8 mouse cellular contexts compared by ENCODE assay signal in genomic region chr9:62455210-62455969, GRCm38 (mm10).
DNase-seq lines count a peak whose midpoint lies in the region; ATAC-seq lines count a peak whose summit lies in the region.

No protein-coding gene starts in this region.

- H3K27ac ChIP-seq in limb, embryonic 12.5 days = peak overlapping the region; percentile 77
- no peak overlapping the region for H3K27ac ChIP-seq in limb, embryonic 10.5 days
- peak overlapping the region; percentile 65; the same call in 1 of the 2 replicates for H3K27ac ChIP-seq in kidney, embryonic 14.5 days (ENCODE audit: low read depth, low read length)

- no peak overlapping the region for H3K9ac ChIP-seq in limb, embryonic 12.5 days (replicated peaks)
- H3K9ac ChIP-seq in kidney, embryonic 14.5 days (ENCODE audit: low read depth, low read length) = no peak overlapping the region

- H3K4me3 ChIP-seq in limb, embryonic 12.5 days (replicated peaks) = no peak overlapping the region
- no peak overlapping the region for H3K4me3 ChIP-seq in limb, embryonic 10.5 days
- no peak overlapping the region for H3K4me3 ChIP-seq in kidney, embryonic 14.5 days (ENCODE audit: low read length)

- 77% methylated on average over 8 of the region's 8 CpGs for WGBS in limb, embryonic 12.5 days
- WGBS in limb, embryonic 10.5 days = 89% methylated on average over 8 of the region's 8 CpGs
- WGBS in kidney, embryonic 14.5 days = 66% methylated on average over 8 of the region's 8 CpGs

- no peaks in the 10 kb centered on the region for H3K9me3 ChIP-seq in limb, embryonic 12.5 days
- no peaks in the 10 kb centered on the region for H3K9me3 ChIP-seq in limb, embryonic 10.5 days (replicated peaks)
- H3K9me3 ChIP-seq in kidney, embryonic 14.5 days (ENCODE audit: control insufficient read depth, low read length) = no peaks in the 10 kb centered on the region

- H3K4me2 ChIP-seq in limb, embryonic 12.5 days = no peak overlapping the region; the same call in 1 of the 2 replicates
- H3K4me2 ChIP-seq in kidney, embryonic 14.5 days (replicated peaks; ENCODE audit: low read depth, low read length) = no peak overlapping the region

- H3K27me3 ChIP-seq in limb, embryonic 12.5 days = no peaks in the 10 kb centered on the region
- no peaks in the 10 kb centered on the region for H3K27me3 ChIP-seq in limb, embryonic 10.5 days (ENCODE audit: low read depth, poor library complexity, severe bottlenecking)
- H3K27me3 ChIP-seq in kidney, embryonic 14.5 days (ENCODE audit: control insufficient read depth, insufficient read depth, low read length) = no peaks in the 10 kb centered on the region

- DNase-seq in limb, embryonic 10.5 days (ENCODE audit: low spot score) = no peak
- DNase-seq in fibroblast of lung, adult 2 months (ENCODE audit: low read depth) = peak; percentile 47
- DNase-seq in natural killer cell, adult 2 months (ENCODE audit: low spot score in 2 of 2) = peak; percentile 8 to 9
- DNase-seq in c-Kit-positive CD71-positive TER-119-positive erythroid progenitor cells, embryonic 14.5 days (ENCODE audit: low spot score) = no peak
- no peak for DNase-seq in left cerebral cortex, adult 8-10 months (ENCODE audit: low spot score in 2 of 2)

- H3K4me1 ChIP-seq in limb, embryonic 12.5 days (replicated peaks) = peaks cover 35% of the 10 kb centered on the region
- peaks cover 16% of the 10 kb centered on the region for H3K4me1 ChIP-seq in limb, embryonic 10.5 days
- H3K4me1 ChIP-seq in kidney, embryonic 14.5 days (ENCODE audit: control insufficient read depth, insufficient read depth, low read length) = peaks cover 10% of the 10 kb centered on the region; the same call in 1 of the 2 replicates

- no peaks in the 10 kb centered on the region for H3K36me3 ChIP-seq in limb, embryonic 12.5 days
- no peaks in the 10 kb centered on the region for H3K36me3 ChIP-seq in limb, embryonic 10.5 days
- no peaks in the 10 kb centered on the region for H3K36me3 ChIP-seq in kidney, embryonic 14.5 days (ENCODE audit: control insufficient read depth, insufficient read depth, low read length)

- no peak for ATAC-seq in limb, embryonic 12.5 days (ENCODE audit: insufficient number of reproducible peaks, insufficient read depth, low FRiP score, low TSS enrichment, low read depth)
- no peak for ATAC-seq in kidney, embryonic 14.5 days (ENCODE audit: low FRiP score, low TSS enrichment)
- no peak for ATAC-seq in erythroid progenitor cell, adult 5-6 weeks (replicated peaks; ENCODE audit: low FRiP score, poor library complexity, severe bottlenecking)

Comparison
In these comparisons a context has a peak if more than half of its experiments do, and no peak if none do; other contexts are left out.
1. DNase-seq: peak in fibroblast of lung, adult 2 months (single experiment) and natural killer cell, adult 2 months (2 of 2); none in limb, embryonic 10.5 days (single experiment), c-Kit-positive CD71-positive TER-119-positive erythroid progenitor cells, embryonic 14.5 days (single experiment) and left cerebral cortex, adult 8-10 months (0 of 2).